Mouse (Mus musculus) testis, adult 2 months (tissue): ENCODE data around the gene Sgms2. TPM values are rescaled to one million over a fixed set of nuclear protein-coding genes. Genes with fewer than 3 reads are reported as not detected.

Source experiments
- H3K27ac ChIP-seq: fragments of 200-500 bp; 2 replicates; pipeline ENCODE4 v1.5.1; 2012; ENCODE audit warnings: low read depth, low read length; ENCODE audit not compliant: control insufficient read depth, insufficient read depth
- H3K27me3 ChIP-seq: fragments of 200-500 bp; 2 replicates; pipeline ENCODE4 v1.6.1; 2012; ENCODE audit warnings: mild to moderate bottlenecking, low read length, moderate library complexity; ENCODE audit not compliant: control insufficient read depth, insufficient read depth
- H3K36me3 ChIP-seq: fragments of 200-500 bp; 2 replicates; pipeline ENCODE4 v1.6.1; 2012; ENCODE audit warnings: mild to moderate bottlenecking, low read length; ENCODE audit not compliant: control insufficient read depth, insufficient read depth
- H3K4me1 ChIP-seq: fragments of 200-500 bp; 2 replicates; pipeline ENCODE4 v1.6.1; 2012; ENCODE audit warnings: low read length; ENCODE audit not compliant: control insufficient read depth, insufficient read depth
- H3K4me3 ChIP-seq: fragments of 200-500 bp; 2 replicates; pipeline ENCODE4 v1.5.1; 2012; ENCODE audit warnings: low read depth, mild to moderate bottlenecking, low read length, moderate library complexity, mixed read lengths; ENCODE audit not compliant: control insufficient read depth
- CTCF ChIP-seq: fragments of 200-500 bp; IDR thresholded peaks from 2 replicates; pipeline ENCODE4 v1.5.1; 2012; ENCODE audit warnings: low read depth, mild to moderate bottlenecking, inconsistent platforms, low read length, moderate library complexity; ENCODE audit not compliant: control insufficient read depth, insufficient read depth, insufficient replicate concordance
- POLR2A ChIP-seq: fragments of 200-500 bp; IDR thresholded peaks from 2 replicates; pipeline ENCODE4 v1.6.1; 2012; ENCODE audit warnings: low read depth, mild to moderate bottlenecking, inconsistent platforms, low read length, moderate library complexity; ENCODE audit not compliant: control insufficient read depth
- polyA plus RNA-seq: library from polyadenylated mRNA; depleted of rRNA; stranded (reverse); fragments of >200 nt; gene quantifications from 2 replicates; pipeline ENCODE4 v1.2.3, GENCODE M21; 2012

The Sgms2 gene
- polyA plus RNA-seq, 1 experiment = 48.2 TPM

DNA sequence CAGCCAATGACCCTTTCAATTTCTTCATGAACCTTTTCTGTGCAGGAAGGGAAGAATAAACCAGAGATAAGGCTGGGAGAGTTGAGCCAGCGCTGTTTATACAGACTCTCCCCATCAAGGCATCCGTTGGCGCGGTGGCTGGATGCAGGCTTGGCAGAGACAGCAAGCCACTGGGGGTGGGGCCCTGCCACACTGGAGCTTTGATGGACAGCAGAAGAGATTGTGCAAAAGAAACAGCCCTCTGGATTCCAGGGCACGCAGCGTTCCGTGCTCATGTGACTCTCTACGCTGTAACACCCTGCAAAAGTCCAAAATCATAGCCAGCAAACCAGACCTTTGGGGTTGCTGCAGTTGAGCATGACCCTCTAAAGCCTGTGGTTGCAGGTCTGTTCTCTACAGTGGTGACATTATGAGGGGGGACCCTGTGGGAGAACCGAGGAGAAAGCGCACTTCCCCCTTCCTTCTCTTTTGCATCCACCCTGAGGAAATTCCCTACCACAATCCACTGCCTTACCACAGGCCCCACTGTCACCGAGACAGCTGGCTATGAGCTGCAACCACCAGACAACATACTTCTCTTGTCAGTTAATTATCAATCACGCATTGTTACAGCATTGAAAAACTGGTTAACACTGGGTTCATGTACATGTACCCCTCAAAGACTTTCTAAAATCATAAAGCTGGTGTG is 195.6 kb downstream of the Sgms2 start:
- no peaks in the 10 kb centered on the region for H3K27me3 ChIP-seq
- TF ChIP-seq POLR2A (no peak), CTCF (no peak)
- no peak overlapping the region for H3K27ac ChIP-seq
- no peak overlapping the region for H3K4me3 ChIP-seq
- no peaks in the 10 kb centered on the region for H3K36me3 ChIP-seq
- H3K4me1 ChIP-seq = no peaks in the 10 kb centered on the region

DNA sequence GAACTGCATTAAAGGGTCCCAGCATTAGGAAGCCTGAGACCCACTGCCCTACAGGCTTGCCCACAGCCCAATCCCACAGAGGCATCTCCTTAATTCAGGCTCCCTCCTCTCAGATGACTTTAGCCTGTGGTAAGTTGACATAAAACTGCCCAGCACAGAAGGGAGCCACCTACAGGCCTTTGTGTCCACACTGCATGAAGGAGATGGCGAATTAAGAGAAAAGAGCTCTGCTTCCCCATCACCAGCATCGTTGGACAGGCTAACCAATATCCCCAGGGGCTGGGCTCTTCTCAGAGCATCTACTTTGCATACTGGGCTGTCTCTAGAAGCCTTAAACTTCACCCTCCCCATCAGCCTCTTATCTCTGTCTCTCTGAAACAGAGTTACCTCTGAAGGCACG is 196.7 kb downstream of the Sgms2 start:
- Histone ChIP-seq H3K27ac (no peak overlapping the region), H3K4me1 (no peaks in the 10 kb centered on the region), H3K4me3 (no peak overlapping the region), H3K27me3 (no peaks in the 10 kb centered on the region), H3K36me3 (no peaks in the 10 kb centered on the region)
- no peak for TF ChIP-seq CTCF
- no peak for TF ChIP-seq POLR2A

DNA sequence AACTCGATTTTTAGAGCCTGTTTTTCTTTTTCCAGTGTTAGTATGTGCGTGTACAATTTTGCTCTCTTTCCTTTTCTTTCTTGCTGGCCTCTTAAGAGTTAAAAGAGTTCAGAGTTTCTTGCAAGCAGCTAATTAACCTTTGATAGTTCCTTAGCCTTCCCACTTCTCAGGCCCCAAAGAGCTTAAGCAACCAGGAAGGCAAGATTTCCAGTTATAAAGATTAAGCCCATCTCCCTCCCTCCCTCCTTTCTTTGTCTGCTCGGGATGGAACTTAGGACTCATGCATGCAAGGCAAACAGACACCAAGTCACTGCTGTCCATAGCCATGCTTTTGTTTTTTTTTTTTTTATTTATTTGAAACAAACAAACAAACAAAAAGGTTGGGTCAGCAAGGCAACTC is 198.3 kb downstream of the Sgms2 start:
- H3K36me3 ChIP-seq = no peaks in the 10 kb centered on the region
- TF ChIP-seq CTCF = no peak
- no peak for TF ChIP-seq POLR2A
- no peak overlapping the region for H3K4me3 ChIP-seq
- H3K4me1 ChIP-seq = no peaks in the 10 kb centered on the region
- H3K27ac ChIP-seq = no peak overlapping the region
- H3K27me3 ChIP-seq = no peaks in the 10 kb centered on the region

DNA sequence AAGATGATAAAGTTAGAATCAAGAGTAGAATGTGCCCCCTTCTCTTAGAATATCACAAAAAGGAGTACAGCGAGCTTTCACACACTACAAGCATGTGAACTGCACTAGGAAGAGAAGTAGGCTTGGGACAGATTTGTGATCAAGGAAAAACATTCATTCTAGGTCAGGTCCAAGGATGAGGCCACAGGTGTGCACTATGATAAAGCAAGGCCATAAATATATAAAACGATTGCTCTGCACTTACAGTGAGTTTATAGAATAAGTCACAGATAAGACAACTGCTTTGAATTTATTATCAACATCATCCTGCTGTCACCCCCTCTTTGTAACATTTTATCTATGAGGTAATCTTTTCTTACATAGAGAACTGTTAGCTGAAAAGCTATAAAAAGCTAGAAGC is 198.9 kb downstream of the Sgms2 start:
- Histone ChIP-seq H3K27ac (no peak overlapping the region), H3K4me1 (no peaks in the 10 kb centered on the region), H3K4me3 (no peak overlapping the region), H3K36me3 (no peaks in the 10 kb centered on the region), H3K27me3 (no peaks in the 10 kb centered on the region)
- TF ChIP-seq CTCF = no peak
- TF ChIP-seq POLR2A = no peak

DNA sequence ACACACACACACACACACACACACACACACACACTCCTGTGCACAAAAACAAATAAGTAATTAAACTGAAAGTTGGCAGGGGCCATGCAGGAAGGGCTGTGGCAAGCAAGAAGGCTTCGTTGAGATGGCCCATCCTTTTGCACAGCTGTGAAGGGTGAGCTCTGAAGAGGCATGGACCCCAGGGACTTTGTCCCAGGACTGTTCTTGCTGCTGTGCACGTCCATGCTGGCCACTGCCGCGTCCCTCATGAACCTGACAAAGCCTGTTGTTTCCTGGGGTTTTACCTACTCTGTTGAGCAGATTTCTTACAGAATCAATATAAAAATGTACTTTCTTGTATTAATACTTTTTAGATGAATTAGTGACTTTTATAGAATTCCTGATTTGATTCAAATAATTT is 199.3 kb downstream of the Sgms2 start:
- H3K4me3 ChIP-seq = no peak overlapping the region
- H3K36me3 ChIP-seq = no peaks in the 10 kb centered on the region
- no peaks in the 10 kb centered on the region for H3K27me3 ChIP-seq
- no peaks in the 10 kb centered on the region for H3K4me1 ChIP-seq
- no peak overlapping the region for H3K27ac ChIP-seq
- no peak for TF ChIP-seq CTCF
- no peak for TF ChIP-seq POLR2A

DNA sequence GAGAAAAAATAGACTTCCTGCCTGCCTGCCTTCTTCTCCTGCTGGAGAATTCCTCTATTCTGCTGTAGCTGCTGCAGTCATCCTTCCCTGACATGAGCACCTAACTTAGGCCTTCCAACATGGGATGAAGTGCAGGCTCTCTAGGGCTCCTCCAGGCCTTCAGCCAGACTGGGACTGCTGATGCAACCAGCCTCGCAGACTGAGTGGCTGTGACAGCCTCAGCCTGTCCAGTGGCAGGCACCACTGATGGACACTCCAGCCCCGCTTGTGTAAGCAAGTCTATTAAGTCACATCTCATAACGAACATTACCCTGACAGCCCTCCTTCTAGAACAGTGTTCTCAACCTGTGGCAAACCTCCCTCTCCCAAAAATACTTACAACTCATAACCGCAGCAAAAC is 217.1 kb downstream of the Sgms2 start:
- Histone ChIP-seq H3K4me3 (no peak overlapping the region), H3K36me3 (no peaks in the 10 kb centered on the region), H3K4me1 (no peaks in the 10 kb centered on the region; the same call in 1 of the 2 replicates), H3K27ac (no peak overlapping the region), H3K27me3 (no peaks in the 10 kb centered on the region)
- TF ChIP-seq POLR2A (no peak), CTCF (no peak)

DNA sequence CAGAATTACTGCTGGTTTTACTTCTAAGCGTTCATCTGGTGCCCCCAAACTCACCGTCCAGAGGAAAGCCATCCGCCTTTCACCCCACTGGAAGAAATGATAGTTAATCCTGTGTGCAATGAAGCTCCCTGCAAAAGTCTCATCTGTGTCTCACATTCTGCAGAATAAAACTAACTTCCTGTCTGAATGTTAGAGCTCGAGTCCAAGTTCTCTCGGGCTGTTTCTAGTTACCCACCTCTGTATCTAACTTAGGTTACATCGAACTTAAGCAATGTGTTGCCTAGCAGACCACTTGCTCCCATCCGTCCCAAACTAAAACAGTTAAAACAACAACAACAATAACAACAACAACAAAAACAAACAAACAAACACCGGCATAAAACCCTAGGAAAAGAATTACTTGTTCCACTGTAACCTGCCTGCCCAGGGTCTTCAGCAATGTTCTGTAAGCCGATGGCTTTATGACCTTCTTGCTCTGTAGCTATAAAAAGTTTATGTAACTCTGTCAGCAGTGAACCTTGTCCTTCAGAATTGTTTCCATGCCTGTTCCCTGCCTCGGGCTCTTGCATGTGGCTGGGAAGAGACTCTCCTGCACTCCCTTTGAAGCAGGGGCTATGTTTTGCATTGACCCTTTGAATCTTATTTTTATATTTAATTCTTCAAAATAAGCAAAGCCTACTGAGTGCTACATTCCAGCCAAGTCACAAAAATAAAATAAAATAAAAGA is 218.7 kb downstream of the Sgms2 start:
- Histone ChIP-seq H3K4me3 (peak overlapping the region; percentile 38), H3K36me3 (no peaks in the 10 kb centered on the region), H3K27ac (no peak overlapping the region; the same call in 1 of the 2 replicates), H3K27me3 (no peaks in the 10 kb centered on the region), H3K4me1 (no peaks in the 10 kb centered on the region; the same call in 1 of the 2 replicates)
- TF ChIP-seq CTCF = no peak
- no peak for TF ChIP-seq POLR2A
